Mouse (Mus musculus) heart, embryonic 11.5 days (tissue): Measurements from ENCODE around the gene 2210418O10Rik. TPM values are rescaled to one million over a fixed set of nuclear protein-coding genes. Genes with fewer than 3 reads are reported as not detected.
"Not testable (repeated sequence)": the region's sequence is repeated elsewhere in the genome, so short reads cannot be mapped to it uniquely, and the experiment has no call there.

ENCODE experiments used
- ATAC-seq: fragments of 200-750 bp; cut with Nextera tagmentation; replicated peaks from 2 replicates; pipeline ENCODE4 v1.8.0; 2017; ENCODE audit warnings: moderate library complexity; ENCODE audit not compliant: insufficient number of reproducible peaks, low FRiP score, low TSS enrichment
- H3K27ac ChIP-seq: fragments of 300-500 bp; sonication (generic); 2 replicates; pipeline ENCODE4 v1.5.1; 2014; ENCODE audit warnings: mild to moderate bottlenecking, low read depth, low read length
- H3K27me3 ChIP-seq: fragments of 300-500 bp; sonication (generic); 2 replicates; pipeline ENCODE4 v1.6.1; 2014; ENCODE audit warnings: mild to moderate bottlenecking, low read length, mixed read lengths; ENCODE audit not compliant: control insufficient read depth, insufficient read depth
- H3K36me3 ChIP-seq: fragments of 300-500 bp; sonication (generic); 2 replicates; pipeline ENCODE4 v1.6.1; 2014; ENCODE audit warnings: mild to moderate bottlenecking, low read length, moderate library complexity, mixed read lengths; ENCODE audit not compliant: control insufficient read depth, insufficient read depth
- H3K4me1 ChIP-seq: fragments of 300-500 bp; sonication (generic); 2 replicates; pipeline ENCODE4 v1.6.1; 2014; ENCODE audit warnings: low read length; ENCODE audit not compliant: control insufficient read depth, insufficient read depth
- H3K4me2 ChIP-seq: fragments of 300-500 bp; sonication (generic); 2 replicates; pipeline ENCODE4 v1.6.1; 2014; ENCODE audit warnings: mild to moderate bottlenecking, moderate library complexity
- H3K4me3 ChIP-seq: fragments of 300-500 bp; sonication (generic); 2 replicates; pipeline ENCODE4 v1.5.1; 2014; ENCODE audit warnings: low read depth, low read length
- H3K9ac ChIP-seq: fragments of 300-500 bp; sonication (generic); 2 replicates; pipeline ENCODE4 v1.6.1; 2014; ENCODE audit warnings: mild to moderate bottlenecking, low read depth, low read length, moderate library complexity
- H3K9me3 ChIP-seq: fragments of 300-500 bp; sonication (generic); replicated peaks from 2 replicates; pipeline ENCODE4 v1.6.1; 2016; ENCODE audit warnings: low read length; ENCODE audit not compliant: control insufficient read depth
- WGBS: fragments of 180-500 bp; shearing (Covaris S2); extraction: QIAGEN DNeasy Blood & Tissue Kit; methylation state at CpG from one replicate; pipeline ENCODE4 v1.1.7; 2014; ENCODE audit not compliant: insufficient replicate concordance; 5-methylcytosine and 5-hydroxymethylcytosine counted together
- polyA plus RNA-seq: library from polyadenylated mRNA; unstranded; fragments of >200 nt; fragmentation: Nextera tagmentation; extraction: Ambion mirVana; gene quantifications from 2 replicates; pipeline ENCODE4 v1.2.1, GENCODE M21; 2014

2210418O10Rik gene
- 4.3 and 10.1 TPM in 2 replicates for polyA plus RNA-seq

GRCm38 (mm10) chr2:176226269-176226668, at the start of gene 2210418O10Rik:
Gene 2210418O10Rik, plus strand, starts transcription at chr2:176226569.
- not testable (repeated sequence) for H3K4me1 ChIP-seq, ATAC-seq, H3K27me3 ChIP-seq, H3K9me3 ChIP-seq, H3K27ac ChIP-seq, H3K9ac ChIP-seq, H3K4me3 ChIP-seq, H3K4me2 ChIP-seq, H3K36me3 ChIP-seq
- WGBS, result no CpG with 5 or more reads among the region's 2 CpGs

- WGBS, result no CpG with 5 or more reads among the region's 1 CpGs
- not testable (repeated sequence) for H3K4me3 ChIP-seq, H3K4me2 ChIP-seq, H3K27me3 ChIP-seq, H3K27ac ChIP-seq, H3K4me1 ChIP-seq, H3K9me3 ChIP-seq, H3K9ac ChIP-seq, H3K36me3 ChIP-seq, ATAC-seq
Observed at GRCm38 (mm10) chr2:176248519-176248918, 22.1 kb downstream of the 2210418O10Rik start.

Other genes with a start within 250 kb of the 2210418O10Rik start
- gene Gm2004, start 76.7 kb upstream of the 2210418O10Rik start, polyA plus RNA-seq, result 1.2 and 2.1 TPM in 2 replicates
- gene Gm11009, start 92.9 kb downstream of the 2210418O10Rik start, polyA plus RNA-seq, result not detected in 2 replicates
- gene Gm14435, start 197.0 kb downstream of the 2210418O10Rik start, polyA plus RNA-seq, result 14.3 and 19.5 TPM in 2 replicates